Mouse (Mus musculus): ENCODE results near the gene Itfg2.

- TF ChIP-seq E2F4 (IDR thresholded peaks at IDR 0.05; ENCODE audit: insufficient replicate concordance, low read depth, low read length) (peak; percentile 89; the same call in 1 of the 2 replicates), ZKSCAN1 (IDR thresholded peaks at IDR 0.05; ENCODE audit: borderline replicate concordance, low read depth, low read length) (no peak), POLR2A (IDR thresholded peaks at IDR 0.05; ENCODE audit: low read depth, low read length) (peak; percentile 74), CTCF (conservative IDR thresholded peaks at IDR 0.05 in 1 of 2, IDR thresholded peaks at IDR 0.05 in 1 of 2; ENCODE audit: low read depth in 2 of 2, low read length in 2 of 2) (no peak), BHLHE40 (IDR thresholded peaks at IDR 0.05; ENCODE audit: low read depth, low read length) (peak; percentile 85), GABPA (IDR thresholded peaks at IDR 0.05; ENCODE audit: insufficient replicate concordance, low read depth, low read length) (no peak), MAX (IDR thresholded peaks at IDR 0.05; ENCODE audit: low read length) (peak; percentile 57), USF1 (IDR thresholded peaks at IDR 0.05; ENCODE audit: low read depth, low read length) (peak; percentile 93), CHD2 (IDR thresholded peaks at IDR 0.05; ENCODE audit: low read length) (no peak)
These were observed 62.2 kb downstream of the Itfg2 start, which contains the start of the genes Rhno1 and Foxm1 for GRCm38 (mm10) chr6:128362381-128363006.
